Mouse (Mus musculus) heart, embryonic 16.5 days (tissue): ENCODE results near the gene Cyp46a1. TPM values are rescaled to one million over a fixed set of nuclear protein-coding genes. Genes with fewer than 3 reads are reported as not detected.

ENCODE experiments used
- ATAC-seq: fragments of 200-750 bp; cut with Nextera tagmentation; replicated peaks from 2 replicates; pipeline ENCODE4 v1.8.0; 2017; ENCODE audit warnings: moderate number of reproducible peaks; ENCODE audit not compliant: insufficient read depth, low FRiP score; ENCODE audit errors: extremely low read depth
- H3K27ac ChIP-seq: fragments of 300-500 bp; sonication (generic); 2 replicates; pipeline ENCODE4 v1.5.1; 2014; ENCODE audit warnings: mild to moderate bottlenecking, low read length, control low read depth, moderate library complexity
- H3K27me3 ChIP-seq: fragments of 300-500 bp; sonication (generic); 2 replicates; pipeline ENCODE4 v1.6.1; 2014; ENCODE audit warnings: low read length, mixed read lengths; ENCODE audit not compliant: control insufficient read depth, insufficient read depth
- H3K36me3 ChIP-seq: fragments of 300-500 bp; sonication (generic); 2 replicates; pipeline ENCODE4 v1.6.1; 2014; ENCODE audit not compliant: control insufficient read depth, insufficient read depth
- H3K4me1 ChIP-seq: fragments of 300-500 bp; sonication (generic); 2 replicates; pipeline ENCODE4 v1.6.1; 2014; ENCODE audit warnings: low read length, mixed read lengths; ENCODE audit not compliant: control insufficient read depth, insufficient read depth
- H3K4me2 ChIP-seq: fragments of 300-500 bp; sonication (generic); 2 replicates; pipeline ENCODE4 v1.6.1; 2014; ENCODE audit warnings: low read depth, mild to moderate bottlenecking, control low read depth, low read length
- H3K4me3 ChIP-seq: fragments of 300-500 bp; sonication (generic); 2 replicates; pipeline ENCODE4 v1.5.1; 2014; ENCODE audit warnings: mild to moderate bottlenecking, control low read depth, low read length
- H3K9ac ChIP-seq: fragments of 300-500 bp; sonication (generic); 2 replicates; pipeline ENCODE4 v1.6.1; 2014; ENCODE audit warnings: low read length, control low read depth
- H3K9me3 ChIP-seq: fragments of 300-500 bp; sonication (generic); replicated peaks from 2 replicates; pipeline ENCODE4 v1.6.1; 2016; ENCODE audit warnings: low read length; ENCODE audit not compliant: control insufficient read depth
- WGBS: fragments of 180-500 bp; shearing (Covaris S2); extraction: QIAGEN DNeasy Blood & Tissue Kit; methylation state at CpG from one replicate; pipeline ENCODE4 v1.1.7; 2014; 5-methylcytosine and 5-hydroxymethylcytosine counted together
- polyA plus RNA-seq: library from polyadenylated mRNA; unstranded; fragments of >200 nt; fragmentation: Nextera tagmentation; extraction: Ambion mirVana; gene quantifications from 2 replicates; pipeline ENCODE4 v1.2.1, GENCODE M21; 2015

Cyp46a1 gene
- polyA plus RNA-seq, 1 experiment from 2014 or later = 4.9 TPM

DNA sequence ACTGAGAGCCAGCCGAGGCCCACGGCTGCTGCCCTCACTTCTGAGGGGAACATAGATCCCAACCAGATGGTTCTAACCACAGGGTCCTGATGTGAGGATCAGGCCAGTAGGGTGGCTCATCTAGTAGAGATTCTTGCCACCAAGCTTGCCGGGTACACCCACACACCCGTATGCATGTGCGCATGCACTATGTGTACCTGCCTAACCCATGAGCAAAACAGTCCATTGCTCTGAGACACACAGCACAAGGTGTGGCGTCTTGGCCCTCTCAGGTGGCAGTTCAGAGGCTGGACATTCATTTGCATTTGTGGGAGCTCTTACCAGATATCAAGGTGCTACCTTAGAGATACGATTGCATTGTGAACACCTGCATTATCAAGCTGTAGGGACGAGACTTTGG is 14.0 kb downstream of the Cyp46a1 start:
- no peak for ATAC-seq
- H3K4me1 ChIP-seq = peaks cover 3% of the 10 kb centered on the region; the same call in 1 of the 2 replicates
- H3K36me3 ChIP-seq = no peaks in the 10 kb centered on the region
- H3K27me3 ChIP-seq = peaks cover 25% of the 10 kb centered on the region
- H3K4me3 ChIP-seq = no peak overlapping the region
- H3K9ac ChIP-seq = no peak overlapping the region
- H3K4me2 ChIP-seq = no peak overlapping the region
- H3K27ac ChIP-seq = no peak overlapping the region
- H3K9me3 ChIP-seq = no peaks in the 10 kb centered on the region
- WGBS = 76% methylated on average over 8 of the region's 8 CpGs

DNA sequence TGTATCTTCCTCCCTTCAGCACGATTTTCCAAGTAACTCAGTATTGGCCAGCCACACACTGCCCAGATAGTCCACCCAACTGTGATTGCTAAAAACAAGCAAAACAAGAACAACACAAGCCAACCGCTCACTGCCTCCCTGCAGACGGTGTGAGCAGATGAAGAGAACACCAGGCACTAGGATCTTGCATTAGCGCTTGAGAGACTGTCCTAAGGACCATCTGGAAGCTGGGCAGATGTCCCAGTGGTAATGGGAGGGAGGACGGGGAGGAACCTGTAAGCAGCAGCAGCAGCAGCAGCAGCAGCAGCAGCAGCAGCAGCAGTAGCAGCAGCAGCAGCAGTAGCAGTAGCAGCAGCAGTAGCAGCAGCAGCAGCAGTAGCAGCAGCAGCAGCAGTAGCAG is 14.8 kb downstream of the Cyp46a1 start:
- Histone ChIP-seq H3K27ac (no peak overlapping the region), H3K4me1 (peaks cover 3% of the 10 kb centered on the region; the same call in 1 of the 2 replicates), H3K4me3 (no peak overlapping the region), H3K9ac (no peak overlapping the region), H3K36me3 (no peaks in the 10 kb centered on the region), H3K27me3 (peaks cover 33% of the 10 kb centered on the region), H3K4me2 (no peak overlapping the region), H3K9me3 (no peaks in the 10 kb centered on the region)
- no peak for ATAC-seq
- WGBS = 58% methylated on average over 5 of the region's 5 CpGs

GRCm38 (mm10) chr12:108350931-108351330 is 16.8 kb downstream of the Cyp46a1 start:
- Histone ChIP-seq H3K9me3 (no peaks in the 10 kb centered on the region), H3K27ac (no peak overlapping the region), H3K27me3 (peaks cover 33% of the 10 kb centered on the region), H3K4me2 (no peak overlapping the region), H3K4me3 (no peak overlapping the region), H3K4me1 (peaks cover 3% of the 10 kb centered on the region; the same call in 1 of the 2 replicates), H3K9ac (no peak overlapping the region), H3K36me3 (no peaks in the 10 kb centered on the region)
- 81% methylated on average over 10 of the region's 10 CpGs for WGBS
- ATAC-seq = no peak

GRCm38 (mm10) chr12:108352371-108353136 is 18.4 kb downstream of the Cyp46a1 start:
- Histone ChIP-seq H3K27ac (no peak overlapping the region), H3K36me3 (no peaks in the 10 kb centered on the region), H3K27me3 (peaks cover 33% of the 10 kb centered on the region), H3K9ac (no peak overlapping the region), H3K9me3 (no peaks in the 10 kb centered on the region), H3K4me1 (peaks cover 3% of the 10 kb centered on the region; the same call in 1 of the 2 replicates), H3K4me2 (peak overlapping the region; percentile 47), H3K4me3 (peak overlapping the region; percentile 16; the same call in 1 of the 2 replicates)
- ATAC-seq = no peak
- WGBS = 13% methylated on average over 35 of the region's 35 CpGs

DNA sequence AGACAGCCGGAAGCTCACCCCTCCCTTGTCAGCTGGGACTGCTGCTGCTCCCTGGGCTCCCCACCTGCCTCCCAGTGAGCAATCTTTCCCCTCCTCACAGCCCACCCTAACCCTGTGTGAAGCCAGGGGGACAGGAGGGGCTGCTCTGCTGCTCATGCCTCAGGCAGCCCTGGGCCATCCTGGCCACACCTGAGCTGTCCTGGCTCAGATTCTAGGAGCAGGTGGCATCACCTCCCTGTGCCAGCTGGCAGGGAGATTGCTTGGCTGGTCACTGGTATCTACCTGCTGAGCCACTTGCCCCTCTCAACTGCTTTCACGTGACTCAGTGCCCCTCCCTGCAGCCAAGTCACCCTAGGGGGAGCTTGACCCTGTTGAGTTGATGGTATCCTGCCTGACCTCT is 20.1 kb downstream of the Cyp46a1 start:
- no peak for ATAC-seq
- no peak overlapping the region for H3K27ac ChIP-seq
- no peak overlapping the region for H3K4me3 ChIP-seq
- H3K9me3 ChIP-seq = no peaks in the 10 kb centered on the region
- peaks cover 3% of the 10 kb centered on the region; the same call in 1 of the 2 replicates for H3K4me1 ChIP-seq
- H3K36me3 ChIP-seq = no peaks in the 10 kb centered on the region
- H3K9ac ChIP-seq = no peak overlapping the region
- WGBS = 61% methylated on average over 2 of the region's 2 CpGs
- no peak overlapping the region for H3K4me2 ChIP-seq
- peaks cover 33% of the 10 kb centered on the region for H3K27me3 ChIP-seq

DNA sequence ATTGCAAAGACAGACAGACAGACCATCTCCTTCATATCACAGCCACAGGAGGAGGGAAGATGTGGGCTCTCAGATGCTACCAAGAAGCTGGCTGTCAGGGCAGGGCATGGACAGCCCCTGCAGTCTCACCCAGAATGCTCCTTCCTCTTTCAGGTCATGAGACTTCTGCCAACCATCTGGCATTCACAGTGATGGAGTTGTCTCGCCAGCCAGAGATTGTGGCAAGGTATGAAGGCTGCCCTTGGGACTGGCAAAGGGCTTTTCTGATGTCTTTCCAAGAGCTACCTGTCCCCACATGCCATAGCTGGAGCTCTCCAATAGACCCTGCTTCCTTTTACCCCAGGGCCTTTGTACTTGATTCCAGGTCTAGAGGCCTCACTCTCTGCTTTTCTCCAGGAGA is 21.1 kb downstream of the Cyp46a1 start:
- H3K4me1 ChIP-seq = peaks cover 3% of the 10 kb centered on the region; the same call in 1 of the 2 replicates
- WGBS = 76% methylated on average over 1 of the region's 1 CpGs
- no peak overlapping the region for H3K27ac ChIP-seq
- no peaks in the 10 kb centered on the region for H3K36me3 ChIP-seq
- H3K9ac ChIP-seq = no peak overlapping the region
- no peak overlapping the region for H3K4me3 ChIP-seq
- H3K27me3 ChIP-seq = peaks cover 31% of the 10 kb centered on the region
- no peak overlapping the region for H3K4me2 ChIP-seq
- no peak for ATAC-seq
- no peaks in the 10 kb centered on the region for H3K9me3 ChIP-seq

DNA sequence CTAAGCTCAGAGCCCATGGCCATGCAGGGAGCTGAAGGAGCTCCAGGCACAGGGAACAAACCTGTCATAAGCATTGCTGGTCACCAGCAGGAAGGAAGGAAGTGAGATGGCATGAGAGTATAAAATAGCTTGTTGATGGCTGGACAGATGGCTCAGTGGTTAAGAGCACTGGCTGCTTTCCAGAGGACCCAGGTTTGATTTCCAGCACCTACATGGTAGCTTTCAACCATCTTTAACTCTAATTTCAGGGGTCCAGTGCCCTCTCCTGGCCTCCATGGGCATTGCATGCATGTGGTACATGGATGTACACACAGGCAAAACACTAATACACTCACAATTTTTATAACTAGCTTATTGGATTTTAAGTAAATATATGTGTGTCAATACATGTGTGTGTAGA is 21.8 kb downstream of the Cyp46a1 start:
- H3K4me3 ChIP-seq = no peak overlapping the region
- peaks cover 27% of the 10 kb centered on the region for H3K27me3 ChIP-seq
- ATAC-seq = no peak
- H3K4me2 ChIP-seq = no peak overlapping the region
- H3K9me3 ChIP-seq = no peaks in the 10 kb centered on the region
- H3K4me1 ChIP-seq = peaks cover 3% of the 10 kb centered on the region; the same call in 1 of the 2 replicates
- no peaks in the 10 kb centered on the region for H3K36me3 ChIP-seq
- no peak overlapping the region for H3K27ac ChIP-seq
- H3K9ac ChIP-seq = no peak overlapping the region

GRCm38 (mm10) chr12:108363796-108364195 is 29.6 kb downstream of the Cyp46a1 start:
- 3% methylated on average over 5 of the region's 5 CpGs for WGBS
- Histone ChIP-seq H3K4me2 (no peak overlapping the region), H3K4me3 (no peak overlapping the region), H3K4me1 (peaks cover 17% of the 10 kb centered on the region), H3K27me3 (no peaks in the 10 kb centered on the region), H3K9me3 (no peaks in the 10 kb centered on the region), H3K9ac (no peak overlapping the region), H3K27ac (no peak overlapping the region), H3K36me3 (no peaks in the 10 kb centered on the region)
- peak; percentile 61 for ATAC-seq

- peaks cover 25% of the 10 kb centered on the region for H3K4me1 ChIP-seq
- 26% methylated on average over 3 of the region's 3 CpGs for WGBS
- no peak overlapping the region for H3K9ac ChIP-seq
- no peaks in the 10 kb centered on the region for H3K27me3 ChIP-seq
- H3K4me3 ChIP-seq = no peak overlapping the region
- peak; percentile 69 for ATAC-seq
- no peak overlapping the region for H3K4me2 ChIP-seq
- no peaks in the 10 kb centered on the region for H3K36me3 ChIP-seq
- H3K9me3 ChIP-seq = no peaks in the 10 kb centered on the region
- peak overlapping the region; percentile 51 for H3K27ac ChIP-seq
These were observed 31.2 kb downstream of the Cyp46a1 start for GRCm38 (mm10) chr12:108365340-108365739.
